Mouse (Mus musculus) cortical plate, adult 2 months (tissue): ENCODE results near the gene Hoxd11. TPM values are rescaled to one million over a fixed set of nuclear protein-coding genes. Genes with fewer than 3 reads are reported as not detected.

Source experiments
- H3K27ac ChIP-seq: fragments of 200-500 bp; 2 replicates; pipeline ENCODE4 v1.5.1; 2012; ENCODE audit warnings: low read length, control low read depth, inconsistent platforms; ENCODE audit not compliant: insufficient read depth
- H3K4me1 ChIP-seq: fragments of 200-500 bp; 2 replicates; pipeline ENCODE4 v1.6.1; 2011; ENCODE audit warnings: low read length; ENCODE audit not compliant: control insufficient read depth, insufficient read depth
- H3K4me3 ChIP-seq: fragments of 200-500 bp; 2 replicates; pipeline ENCODE4 v1.5.1; 2011; ENCODE audit warnings: mild to moderate bottlenecking, low read length, control low read depth; ENCODE audit not compliant: insufficient read depth
- CTCF ChIP-seq: fragments of 200-500 bp; IDR thresholded peaks from 2 replicates; pipeline ENCODE4 v1.5.1; 2011; ENCODE audit warnings: mild to moderate bottlenecking, control low read depth, low read length; ENCODE audit not compliant: insufficient read depth; ENCODE audit errors: extremely low read depth
- POLR2A ChIP-seq: fragments of 200-500 bp; IDR thresholded peaks from 2 replicates; pipeline ENCODE4 v1.6.1; 2011; ENCODE audit warnings: mild to moderate bottlenecking, low read length, control low read depth; ENCODE audit not compliant: insufficient read depth; ENCODE audit errors: extremely low read depth
- polyA plus RNA-seq: library from polyadenylated mRNA; depleted of rRNA; stranded (reverse); fragments of >200 nt; gene quantifications from 2 replicates; pipeline ENCODE4 v1.2.3, GENCODE M21; 2012

Hoxd11 gene
- polyA plus RNA-seq, 1 experiment, result not detected

DNA sequence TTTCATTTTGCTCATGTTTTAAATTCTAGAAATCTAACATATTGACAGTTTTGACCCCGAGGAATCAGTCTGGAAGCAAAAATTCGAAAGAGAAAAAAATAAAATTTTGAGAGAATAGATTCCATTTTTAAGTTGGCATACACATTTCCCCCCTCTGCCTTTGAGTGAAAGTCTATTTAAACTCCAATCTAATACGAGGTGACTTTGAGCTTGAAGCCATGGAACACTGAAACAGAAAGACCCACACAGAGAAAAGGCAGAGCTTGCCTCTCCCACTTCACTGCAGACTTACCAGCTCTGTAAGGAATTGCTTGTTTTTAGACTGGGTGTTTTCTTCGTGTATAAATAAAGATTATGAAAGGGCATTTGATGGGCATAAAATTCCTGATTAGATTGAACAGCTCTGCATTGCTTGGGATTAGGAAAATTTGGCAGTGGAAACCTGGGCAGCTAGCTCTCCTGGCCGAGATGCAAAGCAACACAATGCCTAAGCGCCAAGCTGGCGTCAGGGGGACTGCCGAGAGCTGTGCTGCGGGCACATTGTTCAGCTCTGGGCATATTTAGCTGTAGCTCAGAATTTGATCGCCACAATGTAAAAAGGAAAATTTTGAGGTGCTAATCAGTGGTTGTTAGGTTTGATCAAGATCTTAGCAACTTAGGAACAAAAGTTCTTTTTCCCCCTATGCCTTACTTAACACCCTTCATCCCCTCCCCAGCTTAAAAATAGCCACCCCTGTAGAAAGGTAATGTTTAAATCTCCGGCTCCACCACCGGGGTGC, 9.6 kb downstream of the Hoxd11 start:
- TF ChIP-seq CTCF (no peak), POLR2A (no peak)
- Histone ChIP-seq H3K27ac (no peak overlapping the region), H3K4me1 (no peaks in the 10 kb centered on the region), H3K4me3 (no peak overlapping the region)

DNA sequence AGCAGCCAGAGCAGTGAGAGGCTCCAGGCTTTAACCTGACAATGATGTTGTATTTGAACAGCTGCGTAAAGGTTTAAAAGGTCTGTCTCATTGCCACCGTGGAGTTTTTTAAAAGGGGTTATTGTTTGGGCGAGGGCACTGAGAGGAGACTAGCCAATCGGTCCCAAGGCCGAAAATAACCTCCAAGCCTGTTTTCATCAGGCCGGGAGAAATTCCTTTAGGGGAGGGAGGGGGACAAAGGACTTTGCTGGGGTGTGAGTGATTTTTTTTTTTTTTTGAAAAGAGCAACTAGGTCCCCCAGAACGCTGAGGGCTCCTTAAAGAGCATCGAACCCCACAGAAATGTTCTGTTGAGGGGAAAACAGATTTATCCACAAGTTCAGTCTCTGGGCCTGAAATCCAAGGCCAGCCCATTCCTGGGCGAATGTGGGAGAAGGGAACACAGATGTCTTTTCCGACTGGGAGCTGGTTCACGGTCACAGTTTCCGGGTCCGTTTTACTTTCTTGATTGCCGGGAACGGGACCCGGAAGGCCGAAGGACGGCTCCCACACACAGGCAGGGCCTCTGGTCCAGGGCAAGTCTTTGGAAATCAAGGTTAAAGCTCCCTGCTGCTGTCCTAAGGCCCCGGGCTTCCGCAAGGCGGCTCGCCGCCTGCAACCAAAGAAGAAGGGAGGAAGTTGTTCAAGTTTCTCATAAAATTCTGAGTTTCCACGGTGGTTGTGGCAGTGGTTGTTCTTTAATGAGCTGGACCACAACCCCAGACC, 10.4 kb downstream of the Hoxd11 start:
- no peak overlapping the region for H3K4me3 ChIP-seq
- H3K27ac ChIP-seq, result no peak overlapping the region
- TF ChIP-seq POLR2A (no peak), CTCF (no peak)
- no peaks in the 10 kb centered on the region for H3K4me1 ChIP-seq

- H3K27ac ChIP-seq, result no peak overlapping the region
- TF ChIP-seq POLR2A (no peak), CTCF (no peak)
- no peaks in the 10 kb centered on the region for H3K4me1 ChIP-seq
- H3K4me3 ChIP-seq, result no peak overlapping the region
Observed at GRCm38 (mm10) chr2:74690338-74690716, 11.0 kb downstream of the Hoxd11 start.

DNA sequence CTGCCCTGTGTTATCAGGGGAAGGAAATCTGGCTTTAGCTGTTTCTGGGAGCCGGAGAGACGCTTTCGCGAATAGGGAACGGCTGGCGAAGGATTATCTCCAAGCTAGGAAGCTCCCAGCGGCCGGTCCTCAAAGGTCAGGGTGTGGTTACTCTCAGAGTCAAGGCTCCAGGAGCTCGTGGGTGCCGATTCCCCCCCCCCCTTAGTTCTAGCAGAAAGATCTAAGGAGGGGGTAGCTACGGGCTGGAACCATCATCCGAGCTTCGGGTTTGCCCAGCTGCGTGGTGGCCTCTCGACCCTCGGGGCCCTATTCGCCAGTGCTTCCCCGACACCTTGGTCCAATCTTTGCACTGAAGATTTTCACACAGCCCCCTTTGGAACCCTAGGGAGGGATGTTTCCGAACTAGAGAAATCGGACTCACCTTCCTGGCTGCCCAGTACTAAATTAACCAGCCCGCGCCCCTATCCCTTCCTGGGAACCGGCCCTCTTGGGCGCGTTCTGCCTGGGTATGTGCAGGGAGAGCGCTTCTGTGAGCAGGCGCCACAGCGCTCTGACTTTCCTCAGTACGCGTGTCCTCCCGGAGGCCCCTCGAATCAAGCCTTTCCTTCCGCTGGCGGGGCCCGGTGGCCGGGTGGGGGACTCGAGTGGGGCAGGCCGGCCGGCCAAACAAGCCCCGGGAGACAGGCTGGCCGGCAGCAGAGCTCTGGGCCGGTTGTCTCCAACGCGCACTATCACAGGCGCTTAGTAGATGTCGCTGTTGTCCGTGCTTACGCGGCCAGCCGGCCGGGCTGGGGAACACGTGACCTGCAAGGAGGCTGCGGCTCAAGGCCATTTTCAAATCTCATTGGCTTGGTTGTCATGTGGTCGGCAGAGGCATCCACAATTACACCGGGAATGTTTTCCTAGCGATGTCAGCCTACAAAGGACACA, 11.9 kb downstream of the Hoxd11 start, which contains the start of gene Hoxd10:
Hoxd10 (plus strand) TSS at position 903 of the 930 bp plus-strand sequence.
- TF ChIP-seq POLR2A, result no peak
- TF ChIP-seq CTCF, result no peak
- Histone ChIP-seq H3K4me1 (no peaks in the 10 kb centered on the region), H3K27ac (no peak within 1 kb of the TSS), H3K4me3 (no peak within 1 kb of the TSS)

GRCm38 (mm10) chr2:74691995-74692807, 12.8 kb downstream of the Hoxd11 start:
- Histone ChIP-seq H3K4me1 (no peaks in the 10 kb centered on the region), H3K27ac (no peak overlapping the region), H3K4me3 (no peak overlapping the region)
- TF ChIP-seq CTCF (no peak), POLR2A (no peak)

DNA sequence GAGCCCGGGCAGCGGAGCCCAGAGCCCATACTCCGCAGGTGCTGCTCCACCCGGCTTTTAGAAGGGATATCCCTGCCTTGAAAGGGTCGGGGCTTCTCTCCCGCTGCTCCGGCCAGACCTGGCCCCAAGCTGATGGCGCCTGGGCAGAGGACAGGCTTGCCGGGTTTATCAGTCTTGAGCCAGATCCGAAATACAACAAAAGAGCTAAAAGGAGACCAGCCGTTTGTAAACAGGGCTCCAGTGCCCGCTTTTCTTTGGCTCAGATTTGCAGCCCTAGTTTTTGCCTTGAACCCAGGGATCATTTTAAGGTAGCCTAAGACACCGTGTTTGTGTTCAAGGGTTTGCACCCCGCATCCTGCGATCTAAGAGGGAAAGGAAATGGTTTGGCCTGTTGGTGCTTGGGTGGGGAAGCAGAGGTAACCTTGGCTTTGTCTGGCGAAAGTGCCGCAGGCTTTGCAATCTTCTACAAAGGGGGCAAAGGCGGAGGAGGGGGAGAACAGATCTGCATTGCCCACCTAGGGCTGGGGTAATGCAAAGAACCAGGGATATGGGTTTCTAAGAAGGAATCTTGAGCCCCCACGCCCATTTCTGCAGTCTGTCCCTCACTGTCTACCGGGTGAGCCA, 13.6 kb downstream of the Hoxd11 start:
- Histone ChIP-seq H3K27ac (no peak overlapping the region), H3K4me3 (no peak overlapping the region), H3K4me1 (no peaks in the 10 kb centered on the region)
- TF ChIP-seq POLR2A, result no peak

- no peak overlapping the region for H3K4me3 ChIP-seq
- H3K27ac ChIP-seq, result no peak overlapping the region
- H3K4me1 ChIP-seq, result no peaks in the 10 kb centered on the region
- TF ChIP-seq CTCF, result no peak
- TF ChIP-seq POLR2A, result no peak
Observed at GRCm38 (mm10) chr2:74693432-74693827, 14.1 kb downstream of the Hoxd11 start.

DNA sequence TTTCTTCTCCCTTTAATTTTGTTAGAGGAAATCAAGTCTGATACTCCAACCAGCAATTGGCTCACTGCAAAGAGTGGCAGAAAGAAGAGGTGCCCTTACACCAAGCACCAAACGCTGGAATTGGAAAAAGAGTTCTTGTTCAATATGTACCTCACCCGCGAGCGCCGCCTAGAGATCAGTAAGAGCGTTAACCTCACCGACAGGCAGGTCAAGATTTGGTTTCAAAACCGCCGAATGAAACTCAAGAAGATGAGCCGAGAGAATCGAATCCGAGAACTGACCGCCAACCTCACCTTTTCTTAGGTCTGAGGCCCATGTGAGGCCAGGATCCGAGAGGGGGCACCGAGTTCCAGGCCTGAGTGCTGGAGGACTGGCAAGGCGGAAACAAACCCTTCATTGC, 14.7 kb downstream of the Hoxd11 start:
- no peak overlapping the region for H3K4me3 ChIP-seq
- TF ChIP-seq POLR2A, result no peak
- no peak for TF ChIP-seq CTCF
- no peaks in the 10 kb centered on the region for H3K4me1 ChIP-seq
- no peak overlapping the region for H3K27ac ChIP-seq
